Mouse (Mus musculus): ENCODE data around the gene Zkscan8. TPM values are rescaled to one million over a fixed set of nuclear protein-coding genes. Genes with fewer than 3 reads are reported as not detected.
"Not testable (repeated sequence)": the region's sequence is repeated elsewhere in the genome, so short reads cannot be mapped to it uniquely, and the experiment has no call there.

Gene Zkscan8
- total RNA-seq (2021), result 10 to 100 TPM in 1 of 2 experiments, 1 to 10 TPM in 1; 9.9 to 10.7 TPM
- long read RNA-seq, experiment 1, result 0 reads
- long read RNA-seq, experiment 2, result 0 reads

DNA sequence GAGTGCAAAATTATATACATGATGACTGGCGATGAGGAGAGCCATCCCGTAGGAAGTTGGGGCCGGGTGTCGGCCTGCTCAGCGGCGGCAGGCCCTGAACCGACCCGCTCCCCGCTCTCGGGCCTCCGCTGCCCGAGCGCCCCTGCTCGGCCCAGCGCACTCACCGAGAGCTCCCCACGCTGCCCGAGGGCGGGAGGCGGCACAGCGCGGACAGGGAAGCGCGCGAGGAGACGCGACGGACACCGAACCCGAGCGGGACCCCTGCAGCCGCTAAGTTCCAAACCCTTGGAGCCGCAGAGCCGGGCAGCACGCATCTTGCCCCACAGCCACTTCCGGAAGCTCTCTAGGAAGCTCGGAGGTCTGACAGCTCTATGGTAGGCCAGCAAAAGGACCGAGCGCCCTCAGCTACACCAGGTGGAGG is at the start of gene Zkscan8:
Gene Zkscan8, minus strand, starts transcription at position 340 of the 421 bp plus-strand sequence.
- DNase-seq, result peak; percentile 93 to 96

DNA sequence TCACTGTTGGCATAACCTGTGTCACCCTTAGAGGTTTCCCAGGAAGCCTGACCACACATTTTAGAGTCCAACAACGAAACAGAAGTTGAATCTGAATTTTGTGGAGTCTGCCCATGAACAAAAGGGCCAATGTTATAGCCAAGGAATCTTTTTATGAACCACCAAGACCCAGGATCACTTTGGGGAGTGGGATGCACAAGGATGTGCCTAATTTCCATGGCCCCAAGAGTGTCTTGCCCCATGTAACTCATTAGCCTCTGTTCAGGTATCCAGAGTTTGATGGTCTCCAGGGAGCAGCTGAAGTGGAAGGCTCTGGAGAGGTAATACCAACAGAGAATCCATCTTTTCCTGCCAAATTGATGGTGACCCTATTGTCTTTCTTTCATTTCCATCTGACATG is 28.9 kb upstream of the Zkscan8 start, which contains the start of gene Olfr1535:
Gene Olfr1535, minus strand, starts transcription at position 101 of the 400 bp plus-strand sequence.
- DNase-seq, result no peak

DNA sequence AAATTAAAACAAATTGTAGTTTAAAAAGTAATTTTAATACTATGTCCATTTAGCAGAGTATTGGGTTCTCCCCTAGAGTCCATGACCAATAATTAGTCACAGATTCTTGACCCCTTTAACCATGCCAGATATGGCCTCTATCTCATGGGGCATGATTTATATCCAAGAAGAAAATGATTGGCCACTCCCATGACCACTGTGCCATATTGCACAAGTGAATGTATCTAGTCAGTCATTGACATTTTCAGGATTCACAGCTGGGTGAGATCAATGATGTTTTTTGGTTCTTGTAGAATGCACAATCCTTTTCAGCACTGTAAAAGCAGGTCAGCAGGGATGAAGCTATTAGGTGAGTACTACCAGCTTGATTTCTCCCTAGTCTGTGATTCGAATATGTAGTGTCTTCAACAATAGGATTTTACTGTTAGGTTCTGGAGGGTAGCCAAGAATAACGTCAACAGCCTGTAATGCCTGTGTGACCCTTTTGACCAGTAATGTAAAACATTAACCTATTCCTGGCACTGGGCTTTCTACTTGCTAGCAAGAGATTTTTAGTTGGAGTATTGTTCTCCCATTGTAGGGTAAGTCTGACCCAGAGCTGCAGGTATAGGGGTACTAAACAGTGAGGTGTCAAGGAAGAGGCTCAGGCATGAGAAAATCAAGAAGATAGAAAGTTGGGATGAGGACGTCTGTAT is 19.6 kb upstream of the Zkscan8 start:
- no peak for DNase-seq

DNA sequence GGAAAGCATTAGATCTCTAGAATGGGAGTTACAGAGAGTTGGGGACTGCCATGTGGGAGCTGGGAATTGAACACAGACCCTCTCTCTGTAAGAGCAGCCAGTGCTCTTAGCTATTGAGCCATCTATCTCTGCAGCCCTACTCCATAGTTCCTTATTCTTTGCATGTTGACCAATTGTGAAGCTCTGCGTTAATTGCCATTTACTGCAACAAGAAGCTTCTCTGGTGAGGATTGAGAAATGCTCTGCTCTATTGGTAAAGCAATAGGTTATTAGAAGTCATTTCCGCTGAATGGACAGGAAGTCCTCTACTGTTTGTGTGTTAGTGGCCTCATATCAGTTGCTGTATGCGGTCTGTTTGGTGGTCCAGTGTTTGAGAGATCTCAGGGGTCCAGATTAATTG is 18.6 kb upstream of the Zkscan8 start:
- no peak for DNase-seq

DNA sequence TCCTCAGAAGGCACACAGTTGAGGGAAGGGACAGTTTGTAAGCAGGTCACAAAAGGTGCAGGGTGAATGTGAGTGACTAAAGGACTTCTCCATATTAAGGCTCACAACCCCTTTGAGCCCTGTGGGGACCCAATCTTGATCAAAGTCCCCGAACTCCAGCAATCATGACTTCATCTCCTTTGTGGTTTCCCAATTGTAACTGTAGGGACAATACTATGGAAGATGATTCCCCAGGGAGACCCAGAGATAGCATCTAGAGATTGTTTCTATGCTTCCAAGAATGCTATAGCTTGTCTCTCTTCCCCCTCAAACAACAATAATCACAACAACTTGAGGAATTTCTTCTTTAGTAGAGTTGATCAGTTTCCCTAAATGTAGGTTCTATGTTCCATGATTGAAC is 11.8 kb upstream of the Zkscan8 start, which contains the start of gene Olfr1366:
Gene Olfr1366, minus strand, starts transcription at position 101 of the 400 bp plus-strand sequence.
- DNase-seq, result no peak

DNA sequence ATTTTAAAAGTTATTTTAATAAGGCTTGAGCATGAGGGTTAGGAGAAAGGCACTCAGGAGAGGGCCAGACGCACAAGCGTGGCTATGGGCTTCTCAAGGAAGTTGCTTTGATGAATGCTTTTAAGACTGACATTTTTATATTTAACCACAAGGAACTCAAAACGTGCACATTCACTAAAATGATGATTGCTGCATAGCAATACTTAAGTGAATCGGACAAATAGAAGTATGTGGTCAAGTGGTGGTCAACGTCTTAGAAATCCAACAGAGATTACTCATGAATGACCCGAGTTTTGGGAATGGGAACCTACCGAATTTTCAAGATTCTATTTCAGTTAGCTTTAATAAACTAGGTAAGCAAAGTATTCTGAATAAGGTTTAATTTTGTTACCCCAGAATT is 784 bp downstream of the Zkscan8 start:
- no peak for DNase-seq

DNA sequence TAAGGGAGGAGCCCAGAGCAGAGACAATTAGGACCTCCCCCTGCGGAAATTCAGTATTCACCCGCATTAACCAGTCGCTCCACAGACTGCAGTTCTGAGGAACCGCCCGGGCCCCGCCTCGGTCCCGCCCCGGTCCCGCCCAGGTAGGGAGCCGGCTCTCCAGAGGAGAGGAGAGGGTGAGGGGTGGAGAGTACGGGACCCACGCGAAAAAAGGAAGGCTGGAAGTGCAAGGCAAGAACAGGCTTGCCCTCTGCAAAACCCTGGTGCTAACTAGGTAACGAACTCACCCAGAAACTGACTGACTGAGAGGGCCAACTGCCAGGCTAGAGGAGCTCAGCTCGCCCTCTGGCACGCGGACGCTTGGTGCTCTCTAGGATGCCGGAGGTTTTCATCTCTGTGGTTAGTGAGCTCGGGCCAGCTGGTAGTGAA is 24.7 kb downstream of the Zkscan8 start:
- DNase-seq, result peak; percentile 87 to 89

DNA sequence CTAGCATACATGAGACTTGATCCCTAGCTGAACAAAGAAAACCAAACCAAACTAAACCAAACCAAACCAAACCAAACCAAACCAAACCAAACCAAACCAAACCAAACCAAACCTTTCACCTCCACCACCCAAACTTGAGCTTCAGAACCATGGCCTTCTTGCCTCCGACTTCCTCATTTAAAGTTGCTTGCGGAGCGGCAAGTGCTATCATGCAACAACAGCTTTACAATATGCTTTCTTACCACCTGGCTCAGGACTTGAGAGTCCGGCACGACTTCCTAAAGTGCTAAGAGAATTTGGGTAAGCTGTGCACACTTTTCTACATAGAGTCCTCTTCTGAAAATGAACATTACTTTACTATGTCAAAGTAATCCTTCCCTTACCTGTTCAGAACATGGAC is 28.6 kb downstream of the Zkscan8 start:
- no peak for DNase-seq

DNA sequence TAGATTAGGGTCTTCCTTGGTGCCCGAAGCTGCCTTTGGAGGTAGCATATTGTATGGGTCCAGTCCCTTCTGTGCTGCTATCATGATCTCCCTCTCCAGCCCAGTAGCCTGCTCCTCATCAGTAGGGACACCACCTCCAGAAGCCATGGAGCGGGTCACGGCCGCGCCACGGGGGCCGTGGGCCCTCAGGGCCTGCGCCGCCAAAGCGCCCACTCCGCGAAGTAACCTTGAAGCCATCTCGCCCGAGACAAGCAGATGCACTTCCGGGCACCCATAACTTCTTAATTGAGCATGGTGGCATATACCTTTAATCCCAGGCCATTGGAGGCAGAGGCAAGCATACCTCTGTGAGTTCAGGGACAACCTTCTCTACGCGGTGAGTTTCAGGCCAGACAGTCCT is 29.7 kb downstream of the Zkscan8 start, which contains the start of gene Gm11273:
Gene Gm11273, minus strand, starts transcription at position 237 of the 400 bp plus-strand sequence.
- not testable (repeated sequence) for DNase-seq

DNA sequence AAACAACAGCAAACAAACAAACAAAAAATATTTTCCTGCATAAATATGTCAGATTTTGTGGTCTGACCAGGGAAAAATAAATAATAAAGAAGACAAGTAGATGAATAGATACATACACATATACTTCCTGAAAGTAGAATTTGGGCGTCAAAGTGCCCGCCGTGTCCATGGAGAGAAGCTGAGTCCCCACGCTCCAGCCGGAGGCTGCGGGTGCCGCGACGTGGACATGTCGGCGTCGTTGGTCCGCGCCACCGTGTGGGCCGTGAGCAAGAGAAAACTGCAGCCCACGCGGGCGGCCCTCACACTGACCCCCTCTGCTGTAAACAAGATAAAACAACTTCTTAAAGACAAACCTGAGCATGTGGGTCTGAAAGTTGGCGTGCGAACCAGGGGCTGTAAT is 35.8 kb downstream of the Zkscan8 start, which contains the start of gene AK157302:
Gene AK157302, plus strand, starts transcription at position 144 of the 400 bp plus-strand sequence.
- no peak for DNase-seq

DNA sequence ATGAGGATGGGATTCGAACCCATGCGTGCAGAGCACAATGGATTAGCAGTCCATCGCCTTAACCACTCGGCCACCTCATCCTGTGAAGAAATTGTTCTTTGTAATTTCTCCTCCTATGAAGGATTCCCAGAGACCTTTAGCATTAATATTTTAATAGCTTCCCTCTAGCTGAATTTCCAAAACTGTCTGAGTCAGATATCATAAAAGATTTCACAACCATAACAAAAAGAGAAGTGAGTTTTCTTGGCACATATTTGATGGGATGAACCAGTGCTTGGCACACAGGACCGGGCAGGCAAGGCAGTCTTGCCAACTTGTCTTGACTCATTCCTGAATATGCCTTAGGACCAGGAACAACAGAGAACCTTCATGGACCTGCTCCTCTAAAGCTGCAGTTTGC is 38.1 kb downstream of the Zkscan8 start:
- no peak for DNase-seq

DNA sequence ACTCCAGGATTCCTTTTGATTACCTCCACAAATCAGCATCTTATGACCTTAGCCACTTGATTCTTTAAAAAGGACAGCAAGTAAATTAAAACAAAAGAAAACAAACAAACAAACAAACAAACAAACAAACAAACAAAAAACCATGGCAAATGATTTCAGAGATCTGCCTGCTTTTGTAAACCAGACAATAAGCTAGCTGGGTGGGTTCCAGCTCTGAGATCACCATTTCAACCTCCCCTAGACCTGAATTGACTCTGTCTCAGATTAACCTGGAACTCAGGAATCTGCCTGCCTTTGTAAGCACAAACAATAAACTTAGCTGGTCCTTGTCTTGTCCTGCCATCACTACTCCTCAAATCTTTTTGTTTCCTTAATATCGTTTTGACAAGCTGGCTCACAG is 44.0 kb downstream of the Zkscan8 start:
- DNase-seq, result no peak

DNA sequence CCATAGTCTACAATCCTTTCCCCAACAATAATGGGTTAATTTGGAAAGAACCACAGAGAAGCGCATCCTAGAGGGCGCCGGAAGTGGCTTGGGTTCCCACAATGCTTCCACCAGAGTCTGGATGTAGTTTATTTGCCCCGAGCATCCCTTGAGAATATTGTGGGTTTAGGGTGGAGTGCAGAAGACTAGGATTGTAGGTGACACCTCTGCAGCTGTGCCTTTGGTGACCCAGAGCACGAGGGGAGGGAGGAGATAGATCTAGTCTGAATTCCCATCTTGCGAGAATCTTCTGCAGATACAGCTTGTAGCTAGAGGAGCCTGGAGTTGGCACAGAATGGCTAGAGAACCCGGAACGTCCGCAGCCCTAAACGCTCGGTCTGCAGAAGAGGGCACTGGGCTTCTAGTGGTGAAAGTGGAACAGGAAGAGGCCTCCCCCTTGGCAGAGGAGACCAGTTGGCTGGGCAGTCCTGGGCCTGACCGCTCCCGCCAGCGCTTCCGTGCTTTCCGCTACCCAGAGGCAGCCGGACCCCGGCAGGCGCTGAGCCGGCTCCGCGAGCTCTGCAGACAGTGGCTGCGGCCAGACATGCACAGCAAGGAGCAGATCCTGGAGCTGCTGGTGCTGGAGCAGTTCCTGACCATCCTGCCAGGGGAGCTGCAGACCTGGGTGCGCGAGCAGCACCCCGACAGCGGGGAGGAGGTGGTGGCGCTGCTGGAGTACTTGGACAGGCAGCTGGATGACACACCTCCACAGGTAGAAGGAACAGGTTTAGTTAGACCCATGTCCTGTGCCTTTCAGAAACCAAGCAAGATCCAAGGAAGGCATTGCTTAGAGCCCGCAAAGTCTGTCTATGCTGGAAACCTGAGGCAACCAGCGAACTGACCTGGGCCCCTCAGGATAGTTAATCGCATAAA is 51.9 kb downstream of the Zkscan8 start, which contains the start of the genes Zkscan4 and Gm10065:
Gene Zkscan4, plus strand, starts transcription at position 149 of the 912 bp plus-strand sequence.
Gene Gm10065, minus strand, starts transcription at position 683 of the 912 bp plus-strand sequence.
- peak; percentile 67 to 80 for DNase-seq

DNA sequence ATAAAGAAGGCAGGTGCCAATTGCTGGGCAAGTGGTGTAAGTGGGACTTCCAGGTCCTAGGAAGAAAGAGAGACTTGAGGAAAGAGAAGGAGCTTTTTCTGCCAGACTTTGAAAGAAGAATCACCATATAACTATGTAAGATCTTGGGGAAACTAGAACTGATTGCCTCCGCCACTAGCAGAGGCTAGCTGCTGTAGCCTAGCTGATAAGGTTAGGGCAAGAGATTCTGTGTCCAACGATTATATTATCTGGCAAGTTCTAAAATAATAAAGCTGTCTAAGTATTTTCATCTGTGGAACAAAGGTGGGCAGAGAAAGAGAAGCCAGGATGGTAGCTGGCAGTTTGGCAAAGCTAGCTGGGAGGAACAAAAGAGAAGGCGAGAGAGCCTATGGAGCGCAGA is 58.5 kb downstream of the Zkscan8 start:
- DNase-seq, result no peak

DNA sequence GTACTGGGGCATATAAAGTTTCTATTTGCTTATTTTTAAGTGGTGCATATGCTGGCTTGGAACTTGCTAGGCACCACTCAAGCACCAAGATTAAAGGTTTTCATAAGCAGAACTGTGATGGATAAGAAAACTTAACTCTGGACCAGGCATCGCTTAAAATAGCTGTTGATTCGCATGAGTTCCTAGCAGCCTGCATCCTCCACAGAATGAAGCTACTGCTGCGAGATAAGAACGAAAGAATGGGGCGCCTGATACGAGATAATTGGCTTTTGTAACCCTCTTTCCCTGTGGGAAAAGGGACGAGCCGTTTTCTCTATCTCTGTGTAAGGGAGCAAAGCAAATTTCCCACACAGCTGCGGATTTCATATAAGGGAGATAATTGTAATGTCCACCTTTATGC is 61.8 kb downstream of the Zkscan8 start:
- DNase-seq, result no peak

DNA sequence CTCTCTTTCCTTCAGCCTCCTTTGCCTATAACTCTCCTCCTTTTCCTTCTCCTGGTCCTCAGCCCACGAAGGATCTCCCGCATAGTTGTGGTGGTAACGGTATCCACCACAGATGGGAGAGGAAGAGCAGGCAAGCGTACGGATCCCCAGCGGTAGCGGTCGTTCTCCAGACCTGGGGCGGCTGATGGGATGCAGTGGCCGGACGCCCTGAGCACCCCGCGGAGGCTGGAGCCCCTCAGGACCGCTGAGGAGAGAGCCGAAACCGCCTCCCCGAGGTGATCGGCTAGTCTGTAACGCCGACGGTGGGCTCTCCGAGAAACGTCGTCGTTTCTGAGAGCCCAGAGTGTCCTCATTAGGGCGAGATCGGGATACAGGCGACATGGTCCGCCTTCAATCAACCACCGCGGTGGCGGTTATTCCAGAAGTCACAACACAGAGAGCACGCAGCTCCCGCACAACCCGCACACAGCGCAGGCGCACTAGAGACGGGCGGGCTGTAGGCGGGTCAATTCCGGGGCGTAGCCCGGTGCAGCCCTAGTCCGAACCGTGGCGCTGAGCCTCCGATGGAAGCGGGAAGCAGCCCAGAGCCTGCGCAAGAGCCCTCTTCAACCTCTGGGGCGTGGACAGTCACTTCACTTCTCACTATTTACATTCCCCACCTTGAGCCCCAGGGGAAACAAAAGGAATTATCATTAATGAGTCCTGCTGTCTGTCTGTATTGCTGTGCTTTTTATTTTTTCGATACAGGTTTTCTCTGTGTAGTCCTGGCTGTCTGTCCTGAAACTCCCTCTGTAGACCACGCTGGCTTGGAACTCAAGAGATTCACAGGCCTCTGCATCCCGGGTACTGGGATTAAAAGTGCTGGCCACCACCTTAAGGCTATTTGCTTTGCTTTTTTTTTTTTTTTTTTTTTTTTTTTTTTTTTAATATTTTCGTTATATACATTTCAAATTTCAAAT is 62.6 kb downstream of the Zkscan8 start, which contains the start of gene Nkapl:
Gene Nkapl, minus strand, starts transcription at position 449 of the 959 bp plus-strand sequence.
- DNase-seq, result peak; percentile 89 to 92

DNA sequence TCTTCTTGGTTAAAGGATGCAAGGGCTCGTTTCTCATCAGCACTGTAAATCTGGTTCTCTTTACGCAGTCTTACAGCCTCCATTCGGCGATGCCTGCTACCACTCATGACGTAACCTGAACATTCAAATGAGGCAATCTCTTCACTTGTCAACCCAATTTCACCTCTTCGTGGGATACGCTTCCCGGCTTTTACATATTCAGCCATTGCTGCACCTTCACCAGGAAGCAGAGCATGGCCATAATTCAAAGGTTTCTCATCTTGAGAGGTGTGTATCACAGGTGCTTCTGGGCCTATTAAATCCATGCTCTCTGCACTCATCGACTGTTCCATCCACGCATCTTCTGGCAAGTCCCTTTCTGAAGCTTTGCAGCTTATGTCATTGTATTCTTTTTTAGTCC is 63.6 kb downstream of the Zkscan8 start:
- no peak for DNase-seq
